Mouse (Mus musculus): ENCODE measurements around the gene Cenpc1.

DNA sequence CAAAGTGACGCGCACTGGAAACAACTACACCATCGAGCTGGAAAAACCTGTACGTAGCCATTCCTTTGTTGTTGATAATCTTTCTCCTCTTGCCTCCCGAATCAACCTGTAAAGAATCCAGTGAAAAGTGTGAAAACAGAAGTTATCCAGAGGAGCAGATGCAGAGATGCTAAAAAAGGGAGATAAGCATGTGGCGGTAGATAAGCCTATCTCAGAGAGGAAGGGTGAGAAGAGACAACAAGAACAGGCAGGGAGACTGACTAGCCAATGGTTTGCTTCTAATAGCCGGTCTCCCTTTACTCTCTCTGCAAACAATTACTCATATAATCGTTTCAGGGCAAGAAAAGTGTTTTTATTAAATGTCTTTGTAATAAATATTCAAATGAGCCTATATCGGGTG, 29.4 kb upstream of the Cenpc1 start:
- TF ChIP-seq CTCF (IDR thresholded peaks at IDR 0.05; ENCODE audit: low read depth, low read length) (no peak), POLR2A (IDR thresholded peaks at IDR 0.05; ENCODE audit: borderline replicate concordance, low read depth, low read length) (no peak)

Data from bone marrow macrophage, adult 2 months (primary cell).